Mouse (Mus musculus): ENCODE results near the gene Hnrnpa2b1. TPM values are rescaled to one million over a fixed set of nuclear protein-coding genes. Genes with fewer than 3 reads are reported as not detected.
"Not testable (repeated sequence)": the region's sequence is repeated elsewhere in the genome, so short reads cannot be mapped to it uniquely, and the experiment has no call there.

Gene Hnrnpa2b1
- polyA plus RNA-seq (2017; shearing (Covaris generic)) = 1,000 to 10,000 TPM in 1 of 2 experiments, 100 to 1,000 TPM in 1; 998 to 1,298 TPM

DNA sequence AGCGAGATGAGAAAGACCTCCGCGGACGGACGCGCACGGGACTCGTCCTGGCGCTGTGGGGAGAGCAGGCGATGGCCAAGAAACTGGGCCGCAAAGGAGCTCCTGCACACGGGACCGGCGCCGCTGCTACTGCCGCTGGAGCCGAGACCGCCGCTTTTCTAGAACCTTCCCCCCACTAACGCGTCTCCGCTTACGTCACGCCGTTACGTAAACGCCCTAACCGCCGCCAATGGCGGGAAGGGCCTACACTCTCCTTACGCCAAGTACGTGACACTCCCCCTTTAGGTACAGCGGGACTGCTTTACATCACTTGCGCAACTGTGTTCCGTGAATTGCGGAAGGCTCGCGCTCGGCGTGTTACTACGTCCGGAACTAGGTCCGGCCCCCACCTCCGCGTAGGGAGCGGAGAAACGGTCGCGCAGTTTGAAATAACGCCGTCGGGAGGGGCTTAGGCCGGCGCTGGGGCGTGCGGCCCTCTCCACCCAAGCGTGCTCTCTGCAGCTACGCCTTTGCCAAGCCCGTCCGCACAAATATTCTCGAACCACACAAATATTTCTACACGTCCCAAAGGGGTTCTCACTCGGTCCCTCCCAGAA, at the start of gene Hnrnpa2b1:
Gene Hnrnpa2b1, minus strand, starts transcription at position 180 of the 596 bp plus-strand sequence.
- ATAC-seq = peak; percentile 81

- ATAC-seq = no peak
These were observed 45.2 kb upstream of the Hnrnpa2b1 start for GRCm38 (mm10) chr6:51514860-51515259.

DNA sequence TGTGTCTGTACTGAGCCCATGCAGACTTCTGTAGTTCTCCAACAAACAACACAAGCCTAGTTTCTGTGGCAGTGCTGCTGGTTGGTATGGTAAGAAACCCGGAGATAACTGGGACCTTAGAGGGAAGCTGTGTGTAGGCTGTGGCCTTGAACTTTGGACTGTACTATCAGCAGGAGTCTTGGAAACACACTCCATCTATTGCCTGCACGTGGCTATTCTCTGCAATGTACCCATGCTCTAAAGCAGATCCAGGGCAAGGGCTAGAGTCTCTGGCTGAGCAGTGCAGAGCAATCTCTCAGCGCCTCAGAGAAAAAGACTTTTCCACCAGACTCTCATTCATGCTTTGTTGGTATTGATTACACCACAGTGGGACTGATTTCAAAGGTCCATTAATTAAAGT, 44.1 kb upstream of the Hnrnpa2b1 start:
- no peak for ATAC-seq

GRCm38 (mm10) chr6:51510946-51511345, 41.3 kb upstream of the Hnrnpa2b1 start:
- no peak for ATAC-seq

DNA sequence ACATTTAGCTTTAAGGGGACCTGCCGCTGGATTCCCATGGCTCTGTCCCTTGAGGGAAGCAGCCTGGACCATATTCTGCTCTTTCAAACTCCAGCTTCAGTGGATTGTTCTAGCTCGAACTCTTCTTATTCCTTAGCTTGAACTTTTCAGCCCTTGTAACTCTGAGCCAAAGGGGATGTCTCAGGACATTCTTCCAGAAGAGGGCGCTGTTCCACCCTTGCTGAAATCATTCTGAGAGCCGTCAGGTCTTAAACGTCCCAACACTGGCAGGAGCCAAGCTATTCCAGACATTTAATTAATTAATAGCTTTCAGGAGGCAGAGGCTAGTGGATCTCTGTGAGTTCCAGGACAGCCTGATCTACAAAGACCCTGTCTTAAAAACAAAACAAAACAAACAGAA, 40.4 kb upstream of the Hnrnpa2b1 start:
- peak; percentile 26 for ATAC-seq

GRCm38 (mm10) chr6:51508750-51509648, 39.3 kb upstream of the Hnrnpa2b1 start:
- peak; percentile 93 for ATAC-seq

DNA sequence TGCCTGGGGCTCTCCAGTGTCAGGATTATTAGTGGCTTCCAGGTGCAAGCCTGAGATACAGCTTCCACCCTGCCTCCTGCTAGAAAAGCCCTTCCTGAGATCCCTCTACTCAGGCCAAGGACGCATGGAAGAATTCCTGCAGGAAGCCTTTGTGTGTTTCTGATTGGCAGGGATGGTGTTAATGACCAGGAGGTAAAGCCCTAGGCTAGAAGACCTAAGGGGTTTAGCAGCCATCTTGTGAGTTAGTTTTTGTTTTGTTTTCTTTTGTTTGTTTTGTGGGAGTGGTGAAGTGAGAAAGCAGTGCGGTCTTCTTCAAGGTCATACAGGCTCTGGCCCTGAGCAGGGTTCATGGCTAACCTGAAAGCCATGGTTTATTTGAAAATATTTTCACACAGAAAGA, 37.9 kb upstream of the Hnrnpa2b1 start:
- no peak for ATAC-seq

DNA sequence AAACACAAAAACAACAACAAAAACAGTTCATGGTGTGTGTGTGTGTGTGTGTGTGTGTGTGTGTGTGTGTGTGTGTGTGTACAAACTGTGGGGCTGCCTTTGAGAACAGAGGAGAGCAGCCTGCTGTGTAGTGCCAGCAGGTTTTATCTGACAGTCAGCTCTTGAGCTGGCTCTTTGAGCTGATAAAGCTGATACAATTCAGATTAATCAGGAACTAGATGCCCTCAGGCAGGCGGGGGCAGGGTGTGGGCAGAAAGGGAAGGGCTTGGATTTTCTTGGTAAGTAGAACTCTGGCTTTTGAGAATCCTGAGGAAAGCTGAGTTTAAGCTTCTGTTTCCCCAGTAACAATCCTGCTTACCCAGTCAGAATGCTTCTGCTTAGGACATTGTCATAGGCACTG, 36.0 kb upstream of the Hnrnpa2b1 start:
- ATAC-seq = no peak

DNA sequence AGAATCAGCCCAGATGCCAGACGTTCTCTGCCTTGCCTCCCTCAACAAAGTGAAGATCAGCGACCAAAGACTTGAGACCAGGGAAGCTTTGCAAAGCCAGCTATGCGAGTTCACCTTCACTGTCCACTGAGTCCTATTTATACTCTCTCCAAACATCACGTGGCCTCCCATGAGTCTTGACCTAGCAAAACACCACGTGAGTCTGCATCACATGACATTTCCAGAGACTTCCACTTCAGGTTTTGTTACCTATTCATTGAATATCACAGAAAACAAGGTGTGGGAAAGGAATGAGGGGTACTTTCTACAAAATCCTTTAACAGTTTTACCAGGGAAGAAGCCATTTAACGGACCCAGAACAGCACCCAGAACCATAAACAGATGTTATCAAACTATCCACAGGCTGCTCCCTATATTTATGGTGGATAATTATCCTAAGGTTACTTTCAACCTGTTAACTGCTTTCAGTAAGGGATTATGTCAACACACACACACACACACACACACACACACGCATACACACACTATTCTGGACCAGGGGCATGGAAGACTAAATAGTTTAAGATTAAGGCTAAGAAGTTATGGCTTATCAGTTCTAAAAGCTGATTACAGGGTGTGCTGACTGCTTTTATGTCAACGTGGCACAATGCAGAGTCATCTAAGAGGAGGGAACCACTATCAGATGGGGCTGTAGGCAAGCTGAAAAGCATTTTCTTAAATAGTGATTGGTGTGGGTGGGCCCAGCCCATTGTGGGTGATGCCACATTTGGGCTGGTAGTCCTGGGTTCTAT, 27.8 kb upstream of the Hnrnpa2b1 start:
- no peak for ATAC-seq

- ATAC-seq = no peak
These were observed 20.1 kb upstream of the Hnrnpa2b1 start for GRCm38 (mm10) chr6:51489787-51490186.

GRCm38 (mm10) chr6:51486731-51487130, 17.0 kb upstream of the Hnrnpa2b1 start:
- no peak for ATAC-seq

DNA sequence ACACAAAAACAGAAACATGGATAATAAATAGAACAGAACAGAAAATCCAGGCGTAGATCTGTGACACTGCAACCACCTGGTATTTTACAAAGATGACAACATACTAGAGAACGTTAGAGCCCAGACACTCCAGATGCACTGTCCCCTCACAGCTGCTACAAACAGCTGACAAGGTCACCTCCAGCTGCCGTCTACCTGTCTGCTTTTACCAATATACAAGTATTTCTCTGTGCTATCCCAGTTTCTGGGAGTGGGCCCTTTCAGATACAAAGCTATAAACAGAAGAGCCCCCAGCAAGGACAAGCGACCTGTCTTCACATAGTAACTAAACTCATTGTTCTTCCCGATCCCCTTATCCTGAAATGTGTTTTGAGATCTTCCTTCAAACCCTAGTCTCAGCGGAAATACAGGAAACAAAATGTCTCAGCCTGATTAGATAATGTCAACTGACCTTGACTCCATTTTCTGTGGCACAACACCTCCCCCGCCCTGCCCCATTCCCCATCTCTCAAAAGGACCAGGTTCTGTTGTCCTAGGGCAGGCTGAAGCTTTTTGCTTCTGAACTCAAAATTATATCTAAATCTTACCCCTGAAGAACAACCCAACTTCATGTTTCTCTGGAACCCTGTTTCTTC, 16.5 kb upstream of the Hnrnpa2b1 start:
- ATAC-seq = no peak

DNA sequence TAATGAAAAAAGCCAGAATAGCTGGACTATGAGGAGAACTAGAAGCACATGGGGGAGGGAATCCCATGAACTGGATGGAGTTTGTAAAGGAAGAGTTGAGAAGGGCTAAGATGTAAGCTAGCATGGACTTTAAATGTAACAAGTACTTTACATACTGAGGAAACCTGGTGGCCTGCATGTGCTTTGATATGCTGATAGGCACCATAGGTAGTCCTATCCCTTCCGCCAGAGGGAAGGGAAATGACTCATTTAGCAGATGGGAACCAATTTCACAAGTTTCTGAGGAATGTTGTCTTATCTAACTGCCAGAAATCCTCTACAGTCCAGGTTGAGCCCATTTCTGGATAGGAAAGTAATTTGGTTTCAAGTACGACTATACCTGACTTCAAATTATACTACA, 16.0 kb upstream of the Hnrnpa2b1 start:
- no peak for ATAC-seq

GRCm38 (mm10) chr6:51484556-51484955, 14.9 kb upstream of the Hnrnpa2b1 start:
- ATAC-seq = not testable (repeated sequence)

DNA sequence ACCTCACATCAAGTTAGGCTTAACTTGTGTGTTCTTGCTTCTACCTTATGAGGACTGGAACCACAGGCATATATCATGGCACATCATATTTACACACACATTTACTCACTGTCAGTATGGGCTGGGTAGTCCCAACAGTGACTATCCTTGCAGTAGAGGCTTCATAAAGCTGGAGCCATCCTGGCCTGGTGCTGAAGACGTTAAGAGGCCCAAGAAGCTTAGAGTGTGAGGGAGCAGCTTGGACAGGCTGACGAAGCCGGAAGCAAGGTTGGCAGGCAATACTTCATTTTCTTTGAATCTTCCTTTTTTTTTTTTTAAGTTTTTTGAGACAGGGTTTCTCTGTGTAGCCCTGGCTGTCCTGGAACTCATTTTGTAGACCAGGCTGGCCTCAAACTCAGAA, 14.2 kb upstream of the Hnrnpa2b1 start:
- no peak for ATAC-seq

GRCm38 (mm10) chr6:51481548-51481947, 11.9 kb upstream of the Hnrnpa2b1 start:
- no peak for ATAC-seq

DNA sequence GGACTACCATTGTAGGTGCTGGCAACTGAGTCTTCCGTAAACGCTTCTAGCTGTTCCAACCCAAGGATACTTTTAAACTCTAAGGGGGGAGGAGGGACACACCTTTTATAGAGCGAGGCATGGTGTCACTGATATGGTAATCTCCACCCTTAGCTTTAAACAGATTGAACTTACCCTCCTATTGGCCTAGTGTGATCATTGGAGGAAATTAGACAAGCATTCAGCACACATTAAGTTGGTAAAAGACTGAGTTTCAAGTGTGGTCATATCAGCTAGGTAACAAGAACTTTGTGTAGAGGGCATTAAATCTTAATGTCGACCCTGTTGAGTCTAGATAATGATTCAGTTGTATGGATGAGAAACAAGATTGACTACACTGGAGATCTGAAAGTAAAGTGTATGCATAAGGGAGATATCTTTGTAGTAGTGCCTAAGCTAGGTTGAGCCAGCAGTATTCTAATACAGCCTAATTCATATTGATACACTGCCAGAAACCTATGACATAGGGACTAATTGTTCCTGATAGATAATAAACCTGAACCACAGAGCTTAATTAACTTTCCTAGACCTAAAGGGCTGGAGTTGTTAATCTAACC, 9.5 kb upstream of the Hnrnpa2b1 start:
- no peak for ATAC-seq

DNA sequence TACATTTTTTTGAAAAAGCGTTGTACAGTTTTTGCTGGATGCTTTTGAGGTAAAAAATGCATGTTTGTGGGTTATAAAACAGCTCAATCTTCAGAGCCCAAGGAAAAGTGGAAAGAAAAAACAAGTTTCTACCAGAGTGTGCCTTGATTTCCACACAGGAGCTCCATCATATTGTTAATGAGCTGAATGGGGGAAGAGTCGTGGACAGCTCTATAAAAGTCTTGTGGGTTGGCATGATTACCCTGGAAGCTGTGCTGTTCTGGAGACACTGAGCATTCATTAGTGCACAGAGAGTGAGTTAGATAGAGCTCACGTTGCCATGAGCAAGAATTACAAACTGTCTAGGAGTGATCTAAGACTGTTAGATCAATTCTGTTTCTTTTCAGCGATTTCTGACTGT, 2.5 kb upstream of the Hnrnpa2b1 start:
- no peak for ATAC-seq

DNA sequence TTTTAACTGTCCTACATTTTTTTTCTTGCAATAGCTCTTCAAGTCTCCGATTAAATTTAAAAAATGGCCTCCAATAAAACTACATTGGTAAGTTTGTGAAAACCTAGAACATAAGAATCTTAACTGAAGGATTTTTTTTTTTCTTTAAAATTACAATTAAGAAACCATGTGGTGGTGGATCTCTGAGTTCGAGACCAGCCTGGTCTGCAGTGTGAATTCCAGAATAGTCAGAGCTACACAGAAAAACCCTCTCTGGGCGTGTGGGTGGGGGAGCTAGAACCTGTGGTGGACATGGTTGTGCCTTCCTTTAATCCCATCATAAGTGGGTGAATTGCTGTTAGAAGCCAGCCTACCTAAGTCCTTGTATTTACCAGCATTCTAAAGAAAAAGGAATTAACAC, 2.1 kb upstream of the Hnrnpa2b1 start:
- no peak for ATAC-seq

DNA sequence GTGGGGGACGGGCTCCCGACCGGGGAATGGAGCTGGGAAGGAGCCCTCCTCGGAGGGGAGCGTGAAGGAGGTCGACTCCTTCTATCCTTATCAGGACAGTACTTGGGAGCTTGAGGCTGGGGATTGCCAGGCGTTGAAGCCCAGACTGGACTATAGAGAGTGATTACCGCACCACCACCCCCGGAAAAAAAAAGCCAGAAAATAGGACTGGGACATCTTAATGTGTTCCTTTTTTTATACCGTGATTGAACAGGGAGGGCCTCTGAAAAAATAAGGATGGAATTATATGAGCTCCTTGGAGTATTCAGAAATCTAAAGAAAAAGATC, 1.4 kb upstream of the Hnrnpa2b1 start:
- no peak for ATAC-seq

GRCm38 (mm10) chr6:51470311-51471178, 851 bp upstream of the Hnrnpa2b1 start, which contains the start of gene Cbx3:
Cbx3 (plus strand) TSS chr6:51470360.
- peak; percentile 44 for ATAC-seq

All from activated CD4-positive, CD25-positive, alpha-beta regulatory T cell, adult 4 months (primary cell).